Mouse (Mus musculus) CH12.LX (cell line): Measurements from ENCODE around the gene Tspan15. TPM values are rescaled to one million over a fixed set of nuclear protein-coding genes. Genes with fewer than 3 reads are reported as not detected.
A peak's percentile ranks its signal among the peaks of the same experiment; 100 is the strongest.

Experiments used
- DNase-seq: peaks from one replicate; pipeline ENCODE4 v3.0.0-alpha.2; 2013; ENCODE audit errors: extremely low read depth
- H3K27ac ChIP-seq: 2 replicates; pipeline ENCODE4 v1.5.1; 2012; ENCODE audit warnings: low read depth, mild to moderate bottlenecking, control low read depth, moderate library complexity; ENCODE audit not compliant: insufficient read depth
- H3K27me3 ChIP-seq: replicated peaks from 2 replicates; pipeline ENCODE3; 2012; ENCODE audit warnings: inconsistent platforms
- H3K36me3 ChIP-seq, 2 experiments: replicated peaks in 1 of 2; 2 replicates each; pipeline versions ENCODE3 to v1.6.1; 2012; ENCODE audit warnings: inconsistent platforms in 1 of 2, low read length in 1 of 2, mild to moderate bottlenecking in 1 of 2, mixed read lengths in 1 of 2, moderate library complexity in 1 of 2; ENCODE audit not compliant: control insufficient read depth in 1 of 2, insufficient read depth in 1 of 2
- H3K4me1 ChIP-seq, 2 experiments: 2 replicates each; pipeline ENCODE4 v1.6.1; 2012; ENCODE audit warnings: inconsistent platforms in 1 of 2, moderate library complexity in 1 of 2; ENCODE audit not compliant: insufficient read depth in 2 of 2, control insufficient read depth in 1 of 2
- H3K4me2 ChIP-seq: 2 replicates; pipeline ENCODE4 v1.6.1; 2012; ENCODE audit warnings: low read depth, mild to moderate bottlenecking, control low read depth; ENCODE audit not compliant: poor library complexity, insufficient read depth, severe bottlenecking
- H3K4me3 ChIP-seq, 3 experiments: fragments of 150-350 bp in 1 of 3; sonication (generic) in 1 of 3; replicated peaks in 1 of 3; 2 replicates each; pipeline versions ENCODE3 to v1.5.1; 2011 to 2012; ENCODE audit warnings: low read depth in 2 of 3, low read length in 2 of 3, mild to moderate bottlenecking in 2 of 3, moderate library complexity in 2 of 3, control low read depth in 1 of 3, improper control_type of control experiment in 1 of 3, inconsistent platforms in 1 of 3, mixed read lengths in 1 of 3; ENCODE audit not compliant: poor library complexity in 1 of 3
- H3K79me2 ChIP-seq: replicated peaks from 2 replicates; pipeline ENCODE4 v1.6.1; 2012; ENCODE audit warnings: mild to moderate bottlenecking, moderate library complexity; ENCODE audit not compliant: control insufficient read depth, poor library complexity, insufficient read depth, severe bottlenecking; ENCODE audit errors: extremely low read depth
- H3K9ac ChIP-seq: 2 replicates; pipeline ENCODE4 v1.6.1; 2012; ENCODE audit warnings: low read depth, mild to moderate bottlenecking, control low read depth, moderate library complexity; ENCODE audit not compliant: insufficient read depth
- H3K9me3 ChIP-seq: replicated peaks from 2 replicates; pipeline ENCODE3; 2012; ENCODE audit warnings: low read length, inconsistent platforms, mixed read lengths
- BHLHE40 ChIP-seq: IDR thresholded peaks from 2 replicates; pipeline ENCODE4 v1.6.1; 2011; ENCODE audit warnings: mild to moderate bottlenecking, low read depth, low read length, improper control_type of control experiment
- CHD1 ChIP-seq: IDR thresholded peaks from 2 replicates; pipeline ENCODE4 v1.6.1; 2012; ENCODE audit warnings: low read depth, low read length, improper control_type of control experiment, inconsistent platforms
- CHD2 ChIP-seq: IDR thresholded peaks from 2 replicates; pipeline ENCODE4 v1.6.1; 2011; ENCODE audit warnings: low read length, improper control_type of control experiment
- CTCF ChIP-seq, 2 experiments: IDR thresholded peaks in 1 of 2; conservative IDR thresholded peaks in 1 of 2; 2 replicates each; pipeline ENCODE4 v1.5.1; 2011 to 2012; ENCODE audit warnings: low read depth in 2 of 2, low read length in 2 of 2, improper control_type of control experiment in 1 of 2, inconsistent platforms in 1 of 2, mild to moderate bottlenecking in 1 of 2, moderate library complexity in 1 of 2
- ELF1 ChIP-seq: IDR thresholded peaks from 2 replicates; pipeline ENCODE4 v1.6.1; 2014; ENCODE audit warnings: low read depth, mild to moderate bottlenecking, inconsistent platforms, low read length, improper control_type of control experiment
- EP300 ChIP-seq: IDR thresholded peaks from 2 replicates; pipeline ENCODE4 v1.6.1; 2011; ENCODE audit warnings: low read length, improper control_type of control experiment
- ETS1 ChIP-seq: conservative IDR thresholded peaks from 2 replicates; pipeline ENCODE4 v1.6.1; 2012; ENCODE audit warnings: low read depth, mild to moderate bottlenecking, inconsistent platforms, low read length, improper control_type of control experiment, moderate library complexity
- MAFK ChIP-seq: IDR thresholded peaks from 2 replicates; pipeline ENCODE4 v1.6.1; 2011; ENCODE audit warnings: low read length, improper control_type of control experiment; ENCODE audit not compliant: insufficient replicate concordance
- MAX ChIP-seq: IDR thresholded peaks from 2 replicates; pipeline ENCODE4 v1.6.1; 2011; ENCODE audit warnings: low read length, improper control_type of control experiment
- MAZ ChIP-seq: IDR thresholded peaks from 2 replicates; pipeline ENCODE4 v1.6.1; 2012; ENCODE audit warnings: low read depth, mild to moderate bottlenecking, inconsistent platforms, low read length, improper control_type of control experiment, moderate library complexity
- MEF2A ChIP-seq: IDR thresholded peaks from 2 replicates; pipeline ENCODE4 v1.6.1; 2014; ENCODE audit warnings: low read depth, mild to moderate bottlenecking, inconsistent platforms, low read length, improper control_type of control experiment, borderline replicate concordance
- MYC ChIP-seq: IDR thresholded peaks from 2 replicates; pipeline ENCODE4 v1.6.1; 2011; ENCODE audit warnings: low read depth, mild to moderate bottlenecking, improper control_type of control experiment, low read length
- PAX5 ChIP-seq: IDR thresholded peaks from 2 replicates; pipeline ENCODE4 v1.6.1; 2012; ENCODE audit warnings: low read length, inconsistent platforms, mixed read lengths
- POLR2AphosphoS2 ChIP-seq: IDR thresholded peaks from 2 replicates; pipeline ENCODE4 v1.6.1; 2011; ENCODE audit warnings: low read depth, low read length, improper control_type of control experiment
- ZNF384 ChIP-seq: IDR thresholded peaks from 2 replicates; pipeline ENCODE4 v1.6.1; 2012; ENCODE audit warnings: low read depth, low read length, improper control_type of control experiment, inconsistent platforms
- dilution Hi-C: fragments of 300-500 bp; cut with MboI; formaldehyde crosslinking; loops from 2 replicates; pipeline ENCODE4 v1.14.3; 2020; ENCODE audit warnings: low sequenced_read_pairs; ENCODE audit not compliant: extremely low pct_unique_long_range_greater_than_20kb, extremely low pct_ligation_motif_present
- in situ Hi-C: fragments of 300-500 bp; cut with MboI; formaldehyde crosslinking; loops from 3 replicates; pipeline ENCODE4 v1.14.3; 2019; ENCODE audit warnings: low sequenced_read_pairs, low pct_ligation_motif_present, low pct_unique_long_range_greater_than_20kb, mixed read lengths
- polyA plus RNA-seq: library from polyadenylated mRNA; unstranded; fragments of >175 nt; gene quantifications from 2 replicates; pipeline ENCODE4 v1.2.1, GENCODE M21; 2012; ENCODE audit warnings: low read depth; ENCODE audit not compliant: insufficient read length
- total RNA-seq, 2 experiments: library from RNA; depleted of rRNA; stranded (reverse); fragments of 300-350 nt in 1 of 2; fragments of >200 nt in 1 of 2; gene quantifications; 2 replicates each; pipeline ENCODE4 v1.2.3; 2012 to 2014

Gene Tspan15
- total and polyA plus RNA-seq, 3 experiments: 0.12 to 0.30 TPM; not detected in 1

DNA sequence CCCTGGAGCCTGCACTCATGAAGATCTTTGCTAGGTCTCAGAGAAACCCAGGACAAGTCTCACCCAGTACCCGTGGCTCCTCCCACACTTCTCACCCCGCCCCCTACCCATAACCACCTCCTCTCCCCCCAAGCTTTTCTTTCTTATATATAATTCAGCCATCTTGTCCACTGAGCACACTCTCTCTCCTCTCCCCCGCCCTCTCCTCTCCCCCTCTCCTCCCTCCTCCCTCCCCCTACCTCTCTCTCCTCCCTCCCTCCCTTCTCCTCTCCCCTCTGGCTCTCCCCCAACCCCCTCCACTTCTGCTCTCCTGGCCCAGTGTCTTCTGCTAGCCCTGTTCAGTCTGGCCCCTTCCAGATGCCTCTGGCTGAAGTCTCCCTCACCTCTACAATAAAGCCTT lies 48.0 kb upstream of the Tspan15 start:
- Histone ChIP-seq H3K36me3 (peaks cover 11 to 73% of the 10 kb centered on the region in 2 experiments), H3K4me3 (no peak overlapping the region)

DNA sequence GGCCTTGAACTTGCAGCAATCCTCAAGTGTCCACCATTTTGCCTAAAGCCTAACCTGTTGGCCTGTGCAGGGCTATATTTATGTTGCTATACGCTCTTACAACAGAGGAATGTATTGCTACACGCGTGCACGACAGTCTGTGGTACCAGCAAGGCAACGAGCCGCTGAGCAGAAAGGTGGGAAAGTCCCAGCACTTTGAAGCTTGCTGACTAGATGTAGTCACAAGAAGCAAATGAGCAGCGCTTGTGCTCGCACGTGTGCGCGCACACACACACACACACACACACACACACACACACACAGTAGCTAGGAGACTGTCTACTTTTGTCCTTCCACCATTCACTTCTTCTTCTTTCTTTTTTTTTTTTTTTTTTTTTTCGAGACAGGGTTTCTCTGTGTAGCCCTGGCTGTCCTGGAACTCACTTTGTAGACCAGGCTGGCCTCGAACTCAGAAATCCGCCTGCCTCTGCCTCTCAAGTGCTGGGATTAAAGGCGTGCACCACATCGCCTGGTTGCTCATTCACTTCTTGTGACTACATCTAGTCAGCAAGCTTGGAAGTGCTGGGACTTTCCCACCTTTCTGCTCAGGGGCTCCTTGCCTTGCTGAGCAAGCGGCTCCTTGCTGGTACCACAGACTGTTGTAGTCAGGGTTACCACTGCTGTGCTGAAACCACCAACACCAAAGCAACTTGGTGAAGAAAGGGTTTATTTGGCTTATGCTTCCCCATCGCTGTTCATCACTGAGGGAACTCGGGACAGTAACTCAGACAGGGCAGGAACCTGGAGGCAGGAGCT lies 46.6 kb upstream of the Tspan15 start:
- Histone ChIP-seq H3K4me3 (no peak overlapping the region), H3K4me2 (peak overlapping the region; percentile 16; the same call in 1 of the 2 replicates), H3K79me2 (no peaks in the 10 kb centered on the region), H3K9ac (no peak overlapping the region), H3K9me3 (peaks cover 3% of the 10 kb centered on the region), H3K4me1 (peaks cover 8 to 25% of the 10 kb centered on the region in 2 experiments), H3K36me3 (peaks cover 9 to 73% of the 10 kb centered on the region in 2 experiments), H3K27me3 (no peaks in the 10 kb centered on the region)
- in situ Hi-C loops (no loop called here), dilution Hi-C loops (no loop called here)
- peak; percentile 70 for DNase-seq
- TF ChIP-seq EP300 (peak; percentile 35; the same call in 1 of the 2 replicates), ETS1 (peak; percentile 60), ZNF384 (no peak), BHLHE40 (peak; percentile 97), MYC (peak; percentile 61; the same call in 1 of the 2 replicates), CHD1 (no peak), MEF2A (0 out of 2 replicates have a peak, but pooled peaks have one; percentile 28), MAX (peak; percentile 65)
- TF ChIP-seq, all 38 proteins: peak for 6
- H3K27ac ChIP-seq: no peak overlapping the region

More for the DNA sequence above, 48.0 kb upstream of the Tspan15 start:
- Histone ChIP-seq H3K9me3 (peaks cover 3% of the 10 kb centered on the region), H3K4me1 (peaks cover 8 to 32% of the 10 kb centered on the region in 2 experiments)
- in situ Hi-C loops: no loop called here
- TF ChIP-seq CTCF (conservative IDR thresholded peaks at IDR 0.05 in 1 of 2, IDR thresholded peaks at IDR 0.05 in 1 of 2; ENCODE audit: low read depth in 2 of 2, low read length in 2 of 2): no peak
- no peak for TF ChIP-seq POLR2AphosphoS2
- no peak for TF ChIP-seq CHD2
- no peak for TF ChIP-seq ETS1
- no peak for TF ChIP-seq MAFK
- TF ChIP-seq MAZ: no peak
- no peak for TF ChIP-seq CHD1
- TF ChIP-seq EP300: no peak
- no peak for TF ChIP-seq ELF1
- no peak for TF ChIP-seq PAX5
- TF ChIP-seq, all 38 proteins: peak for 0
- DNase-seq: no peak
- H3K4me2 ChIP-seq: no peak overlapping the region
- no peak overlapping the region for H3K9ac ChIP-seq
- dilution Hi-C loops: no loop called here
- H3K79me2 ChIP-seq: no peaks in the 10 kb centered on the region
- H3K27ac ChIP-seq: no peak overlapping the region
- H3K27me3 ChIP-seq: no peaks in the 10 kb centered on the region
